Mouse (Mus musculus) urinary bladder, postnatal 4 days (tissue): Measurements from ENCODE around the gene Mob2.

Experiments used
- DNase-seq, 2 experiments: peaks; one replicate each; pipeline ENCODE4 v3.0.0; 2021 to 2022; ENCODE audit warnings: low spot score in 2 of 2

Gene Mob2

DNA sequence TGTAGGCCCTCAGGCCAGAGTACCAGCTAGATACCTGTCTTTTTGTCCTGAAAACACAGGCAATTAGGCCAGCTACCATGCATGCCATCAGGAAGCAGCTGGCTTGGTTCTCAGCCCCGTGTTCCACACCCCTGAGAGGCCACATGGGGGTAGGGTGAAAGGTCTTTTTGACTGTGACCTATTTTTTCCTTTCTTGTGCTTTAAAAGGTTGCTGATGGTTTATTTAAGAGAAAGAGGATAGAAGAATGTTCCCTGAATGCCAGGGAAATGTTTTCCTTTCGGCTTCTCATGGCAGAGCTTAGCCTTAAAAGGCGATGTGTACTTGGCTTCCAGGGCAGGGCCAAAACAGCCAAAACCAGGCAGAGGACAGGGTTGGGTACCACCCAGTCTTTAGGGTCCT is 40.0 kb downstream of the Mob2 start:
- no peak for DNase-seq

DNA sequence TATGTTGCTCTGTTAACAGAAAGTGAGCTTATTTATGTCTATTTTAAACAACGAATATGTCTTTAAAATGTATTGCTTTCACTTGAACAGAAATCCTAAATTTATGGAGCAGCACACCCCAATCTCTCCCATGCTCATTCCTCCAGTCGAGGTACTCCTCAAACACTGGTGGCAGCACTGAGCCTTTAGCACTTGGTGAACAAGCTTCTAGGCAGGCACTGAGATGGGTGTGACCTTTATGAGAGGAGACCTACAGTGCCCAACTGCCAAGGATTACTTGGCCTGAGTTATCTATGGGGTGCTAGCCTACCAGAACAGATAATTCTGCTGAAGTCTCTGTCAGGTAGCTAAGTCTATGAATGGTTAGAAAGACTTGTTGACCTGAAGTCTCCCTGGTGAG is 41.2 kb downstream of the Mob2 start:
- DNase-seq = no peak

DNA sequence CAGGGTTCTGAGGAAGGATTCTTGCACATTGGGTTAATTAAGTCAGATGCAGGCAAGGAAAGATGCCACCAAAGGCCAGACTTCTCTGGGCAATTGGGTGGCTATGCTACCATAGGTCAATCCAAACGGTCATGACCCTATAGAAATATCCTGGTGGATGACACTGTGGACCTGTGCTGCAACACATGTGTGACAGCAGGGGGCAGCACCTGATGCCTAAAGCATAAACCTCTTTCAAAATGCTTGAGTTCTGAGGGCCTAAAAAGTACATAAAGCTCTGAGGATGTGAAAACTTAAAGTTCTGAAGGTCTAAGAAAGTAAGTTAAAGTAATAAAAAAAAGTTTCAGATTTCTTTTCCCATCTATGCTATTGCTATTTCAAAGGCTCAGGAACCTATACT is 44.3 kb downstream of the Mob2 start:
- DNase-seq = no peak

DNA sequence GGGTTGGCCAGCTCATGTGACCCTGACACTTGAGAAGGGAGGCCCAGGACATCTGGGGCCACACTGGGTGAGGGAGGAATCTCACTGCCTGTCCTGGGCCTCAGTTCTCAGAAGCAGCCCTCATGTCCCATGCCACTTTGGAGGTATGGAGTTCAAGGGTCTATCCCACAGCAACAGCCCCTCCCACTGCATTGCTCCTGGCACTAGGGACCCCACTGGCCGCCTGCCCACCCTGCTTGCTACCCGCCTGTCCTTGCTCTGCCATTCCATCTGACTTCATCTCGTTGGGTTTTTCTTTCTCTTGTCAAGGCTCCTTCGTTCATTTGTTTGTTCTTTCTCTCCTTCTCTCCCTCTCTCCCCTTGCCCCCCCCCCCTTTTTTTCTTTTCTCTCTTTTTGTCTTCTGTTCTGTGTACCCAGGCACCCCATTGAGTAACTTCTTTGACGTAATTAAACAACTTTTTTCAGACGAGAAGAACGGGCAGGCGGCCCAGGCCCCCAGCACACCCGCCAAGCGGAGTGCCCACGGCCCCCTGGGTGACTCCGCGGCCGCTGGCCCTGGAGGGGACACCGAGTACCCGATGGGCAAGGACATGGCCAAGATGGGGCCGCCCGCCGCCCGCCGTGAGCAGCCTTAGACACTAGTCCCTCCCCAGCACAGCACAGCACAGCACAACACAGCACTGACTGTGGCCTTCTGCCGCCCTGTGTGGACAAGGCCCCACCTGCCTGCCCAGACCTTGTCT is 59.1 kb downstream of the Mob2 start:
- DNase-seq = no peak

DNA sequence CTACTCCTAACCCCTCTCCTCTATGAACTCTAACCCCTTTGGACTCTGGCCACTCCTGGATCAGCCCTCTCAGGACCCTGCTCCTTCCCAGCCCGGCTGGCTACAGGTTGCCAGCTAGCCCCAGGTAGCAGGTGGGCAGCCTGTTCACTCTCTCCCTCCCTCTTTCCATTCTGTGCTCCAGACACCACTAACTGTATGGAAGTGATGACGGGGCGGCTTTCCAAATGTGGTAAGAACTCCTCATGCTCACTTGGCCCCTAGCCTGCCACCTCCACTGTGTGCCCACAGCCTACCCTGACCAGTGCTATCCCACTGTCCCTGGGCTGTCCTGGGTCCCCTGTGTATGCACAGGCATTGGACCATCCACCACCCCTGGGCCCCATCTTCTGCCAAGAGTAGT is 60.2 kb downstream of the Mob2 start:
- DNase-seq = no peak

DNA sequence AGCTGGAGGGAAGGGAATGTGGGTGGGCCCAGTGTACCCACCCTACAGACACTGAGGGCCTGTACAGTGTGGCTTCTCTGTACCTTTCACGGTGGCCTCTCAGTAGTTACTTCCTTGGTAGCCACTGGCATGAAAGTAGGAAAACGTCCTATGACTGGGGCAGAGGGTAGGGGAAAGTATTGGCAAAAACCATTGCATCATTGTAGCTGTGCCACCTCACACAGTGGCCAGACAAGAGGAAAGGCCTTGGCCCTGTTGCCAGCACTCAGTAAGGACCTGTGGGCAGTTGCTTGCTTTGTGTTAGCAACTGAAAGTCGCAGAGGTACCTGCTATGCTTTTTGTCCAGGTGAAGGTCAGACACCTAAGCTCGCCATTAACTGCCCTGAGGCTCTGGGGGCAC is 66.7 kb downstream of the Mob2 start:
- no peak for DNase-seq

DNA sequence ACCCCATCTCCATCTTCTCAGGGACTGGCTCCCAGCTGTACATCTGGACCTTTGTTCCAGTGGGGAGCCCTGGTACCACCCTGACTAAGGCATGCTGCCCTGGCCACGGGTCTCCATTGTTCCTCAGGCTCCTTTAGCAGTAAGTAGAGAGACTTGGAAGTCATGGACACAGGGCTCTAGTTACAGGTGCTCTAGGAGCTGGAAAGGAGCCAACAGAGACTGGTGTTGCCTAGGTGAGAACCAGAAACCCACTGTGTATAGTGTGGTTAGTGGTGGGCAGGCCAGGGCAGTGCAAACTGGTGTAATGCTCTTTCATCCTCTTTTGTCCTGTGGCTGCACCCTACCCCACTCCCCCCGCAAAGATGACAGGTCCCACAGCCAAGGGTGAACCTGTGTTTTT is 69.7 kb downstream of the Mob2 start:
- DNase-seq = no peak

DNA sequence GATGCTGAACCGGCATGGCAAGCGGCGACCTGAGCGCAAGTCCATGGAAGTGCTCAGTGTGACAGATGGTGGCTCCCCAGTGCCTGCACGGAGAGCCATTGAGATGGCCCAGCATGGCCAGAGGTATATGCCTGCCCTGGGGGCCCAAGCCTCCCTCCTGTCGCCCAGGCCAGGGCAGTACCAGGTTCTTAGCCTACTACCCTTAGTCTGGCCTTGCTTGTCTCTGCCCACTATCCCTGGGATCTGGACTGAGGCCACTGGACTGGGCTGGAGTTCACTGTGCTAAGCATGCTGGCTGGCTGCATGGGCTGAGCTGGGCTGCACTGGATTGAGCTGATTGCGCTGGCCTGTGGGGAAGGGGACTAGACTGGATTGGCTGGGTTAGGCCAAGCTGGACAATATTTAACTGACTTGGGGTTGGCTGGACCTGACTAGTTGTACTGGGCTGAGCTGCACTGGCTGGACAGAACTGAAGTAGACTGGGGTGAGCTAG is 72.5 kb downstream of the Mob2 start:
- no peak for DNase-seq

DNA sequence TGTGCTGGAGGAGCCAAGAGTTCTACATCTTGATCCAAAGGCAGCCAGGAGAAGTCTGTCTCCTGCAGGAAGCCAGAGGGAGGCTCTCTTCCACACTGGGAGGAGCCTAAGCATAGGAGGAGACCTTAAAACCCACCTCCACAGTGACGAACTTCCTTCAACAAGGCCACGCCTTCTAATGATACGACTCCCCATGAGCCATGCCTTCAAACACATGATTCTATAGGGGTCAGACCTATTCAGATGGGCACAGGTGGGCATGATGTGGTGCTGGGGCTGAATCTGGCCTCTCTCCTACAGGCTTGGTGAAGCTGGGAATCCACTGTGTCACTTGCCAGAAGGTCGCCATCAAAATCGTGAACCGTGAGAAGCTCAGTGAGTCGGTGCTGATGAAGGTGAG is 79.6 kb downstream of the Mob2 start:
- DNase-seq = no peak

DNA sequence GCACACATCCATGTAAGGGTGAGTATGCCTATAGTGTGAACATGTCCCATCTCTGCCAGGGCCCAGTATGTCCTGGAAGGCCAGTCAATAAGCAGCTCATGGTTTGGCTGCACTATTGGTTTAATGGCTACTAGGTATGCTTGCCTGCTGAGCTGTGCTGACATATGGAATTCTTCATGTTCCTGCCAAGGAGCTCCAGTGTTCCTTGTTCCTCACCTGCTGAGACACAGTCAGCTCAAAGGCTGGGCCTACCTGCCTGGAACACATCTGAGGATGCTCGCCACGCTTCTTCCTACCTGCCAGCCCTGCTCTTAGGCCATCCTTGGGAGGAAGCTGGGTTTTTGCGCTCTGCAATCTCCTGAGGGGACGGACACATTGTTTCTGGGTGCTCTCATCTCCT is 81.6 kb downstream of the Mob2 start:
- no peak for DNase-seq

DNA sequence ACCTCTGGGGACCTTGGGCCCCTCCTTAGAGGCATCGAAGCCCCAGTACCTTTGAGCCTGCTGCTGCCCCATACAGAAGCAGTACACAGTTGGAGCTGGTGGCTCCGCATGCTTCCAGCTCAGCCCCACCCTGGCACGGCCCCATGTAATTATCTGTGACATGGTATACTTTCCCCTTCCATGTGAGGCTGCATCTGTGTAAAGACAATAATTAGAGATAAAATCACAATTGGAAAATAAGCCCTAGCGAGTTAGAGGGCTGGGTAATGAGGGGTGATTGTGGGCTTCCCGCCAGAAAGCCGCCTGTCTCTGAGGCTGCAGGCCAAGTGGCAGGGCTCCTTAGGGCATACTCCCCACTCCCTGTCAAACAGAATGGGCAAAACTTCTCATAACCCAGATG is 82.9 kb downstream of the Mob2 start:
- no peak for DNase-seq

DNA sequence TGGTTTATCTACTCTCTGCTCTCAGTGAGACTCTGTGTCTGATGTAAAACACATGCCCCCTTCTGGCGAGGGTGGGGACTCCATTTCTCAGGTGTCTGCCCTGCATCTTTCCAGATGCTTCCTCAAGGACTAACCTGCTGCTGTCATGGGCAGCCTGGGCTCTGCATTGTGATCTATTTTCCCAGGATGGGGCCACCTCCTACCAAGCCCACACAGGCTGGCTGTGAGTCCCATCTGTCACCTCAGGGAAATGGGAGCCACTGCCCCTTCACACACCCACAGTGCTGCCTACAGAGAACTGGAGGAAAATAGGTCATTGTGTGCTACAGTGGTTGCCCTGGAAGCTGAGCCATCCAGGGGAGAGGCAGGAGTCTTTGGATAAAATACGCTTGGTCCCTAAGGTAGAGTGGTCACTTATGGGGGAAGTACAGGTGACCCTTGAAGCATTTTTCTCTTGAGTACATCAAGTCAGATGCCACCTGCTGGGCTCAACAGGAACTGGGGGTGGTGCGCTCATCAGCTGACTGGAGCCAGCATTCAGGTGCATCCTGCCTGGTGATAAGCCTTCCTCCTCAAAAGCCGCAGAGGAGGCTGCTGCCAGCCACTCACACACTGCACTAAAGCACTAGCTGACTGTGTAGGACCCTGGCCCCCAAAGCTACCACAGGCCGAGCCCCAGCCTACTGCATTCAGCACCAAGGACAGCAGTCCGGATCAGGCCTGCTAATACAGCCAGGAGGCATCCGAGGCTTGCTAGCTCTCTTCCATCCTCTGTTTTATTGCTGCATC is 87.8 kb downstream of the Mob2 start:
- no peak for DNase-seq

DNA sequence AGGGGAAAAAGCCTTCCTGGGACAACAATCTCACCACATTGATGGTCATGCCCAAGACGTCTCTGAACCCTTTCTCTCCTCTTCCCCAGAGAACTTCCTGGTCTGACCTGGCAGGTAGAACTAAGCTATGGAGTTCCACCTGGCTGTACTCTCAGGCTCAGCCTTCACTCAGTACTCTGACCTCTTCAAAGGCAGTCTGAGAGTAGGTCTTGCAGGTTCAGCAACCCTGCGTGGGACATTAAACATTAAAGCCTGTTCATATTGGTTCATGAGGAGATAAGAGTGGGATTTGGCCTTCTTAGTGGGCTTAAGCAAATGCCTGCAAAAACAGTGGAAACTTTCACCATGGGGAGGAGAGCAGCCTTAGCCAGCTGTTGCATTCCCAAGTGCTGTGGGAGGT is 94.6 kb downstream of the Mob2 start:
- DNase-seq = no peak

DNA sequence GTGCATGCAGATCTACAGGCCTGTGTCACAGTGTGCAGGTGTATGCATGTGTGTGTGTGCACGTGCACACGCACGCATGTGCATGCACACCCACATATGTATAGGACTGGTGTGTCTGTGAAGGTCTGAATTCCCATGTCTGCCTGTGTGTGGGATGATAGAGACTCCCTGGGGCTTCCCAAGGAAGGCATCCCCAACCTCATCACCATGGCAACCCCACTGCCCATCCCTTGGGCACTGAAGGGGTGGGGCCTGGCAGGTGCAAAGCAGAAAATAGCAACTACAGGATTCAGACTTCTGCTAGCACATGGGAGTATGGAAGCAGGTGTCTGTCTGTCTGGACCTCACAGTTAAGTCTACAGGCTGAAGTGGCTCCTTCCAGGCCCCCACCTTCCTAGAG is 98.3 kb downstream of the Mob2 start:
- DNase-seq = no peak

DNA sequence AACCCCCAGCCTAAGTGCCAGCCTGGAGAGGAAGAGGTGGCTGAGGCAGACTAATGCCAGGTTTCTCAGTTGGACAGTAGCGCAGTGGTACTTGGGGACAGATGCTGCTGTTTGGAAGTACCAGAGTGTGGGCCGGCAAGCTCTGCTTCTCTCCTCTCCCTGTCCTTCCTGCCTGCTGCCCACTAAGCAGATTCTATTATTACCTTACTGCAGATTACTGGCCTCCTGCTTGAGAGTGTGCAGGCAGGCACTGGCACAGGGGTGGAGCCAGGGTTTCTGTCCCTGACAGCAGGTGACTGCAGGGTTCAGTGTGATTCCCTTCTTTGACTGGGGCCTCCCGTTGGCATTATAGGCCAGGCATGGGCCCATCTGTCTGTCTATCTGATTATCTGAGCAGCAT is 99.4 kb downstream of the Mob2 start:
- no peak for DNase-seq

DNA sequence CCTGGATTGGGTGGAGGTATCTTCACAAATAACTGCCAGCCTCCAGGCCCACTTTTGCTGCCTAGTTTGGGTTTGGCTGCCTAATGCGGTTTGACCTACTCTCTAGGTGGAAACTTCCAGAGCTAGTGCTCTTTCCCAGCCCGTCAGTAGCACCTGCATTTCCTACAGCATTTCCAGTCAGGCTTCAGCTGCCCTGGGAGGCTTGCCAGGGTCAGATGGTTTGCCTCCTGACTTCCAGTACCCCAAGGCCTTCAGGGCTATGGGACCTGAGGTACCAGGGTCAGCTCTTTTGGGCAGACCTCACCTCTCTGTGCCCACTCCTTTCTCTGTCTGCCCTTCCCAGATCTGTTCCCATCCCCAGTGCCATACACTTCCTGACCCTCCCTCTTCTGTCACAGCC is 99.9 kb downstream of the Mob2 start:
- DNase-seq = no peak

DNA sequence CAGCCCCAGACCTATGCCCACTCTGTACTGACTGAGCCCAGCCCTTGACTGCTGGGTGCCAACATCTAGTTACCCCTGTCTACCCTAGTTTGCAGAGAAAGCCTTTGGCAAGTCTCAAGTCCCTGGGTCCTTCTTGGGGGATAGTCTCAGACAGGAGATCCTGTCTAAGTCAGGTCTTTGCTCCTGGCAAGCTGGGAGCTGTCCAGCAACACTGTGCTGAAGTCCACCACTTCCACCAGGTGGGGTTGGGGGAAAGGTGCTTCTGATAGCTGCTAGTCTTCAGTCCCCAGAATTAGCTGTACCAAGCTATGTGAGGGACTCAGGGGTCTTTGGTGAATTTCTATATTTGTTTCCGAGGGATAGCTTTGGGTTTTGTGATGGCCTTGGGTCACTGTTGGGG is 101.7 kb downstream of the Mob2 start:
- DNase-seq = no peak
